Mouse (Mus musculus): ENCODE results near the gene Fbxo28.
"Not testable (repeated sequence)": the region's sequence is repeated elsewhere in the genome, so short reads cannot be mapped to it uniquely, and the experiment has no call there.

Gene Fbxo28

DNA sequence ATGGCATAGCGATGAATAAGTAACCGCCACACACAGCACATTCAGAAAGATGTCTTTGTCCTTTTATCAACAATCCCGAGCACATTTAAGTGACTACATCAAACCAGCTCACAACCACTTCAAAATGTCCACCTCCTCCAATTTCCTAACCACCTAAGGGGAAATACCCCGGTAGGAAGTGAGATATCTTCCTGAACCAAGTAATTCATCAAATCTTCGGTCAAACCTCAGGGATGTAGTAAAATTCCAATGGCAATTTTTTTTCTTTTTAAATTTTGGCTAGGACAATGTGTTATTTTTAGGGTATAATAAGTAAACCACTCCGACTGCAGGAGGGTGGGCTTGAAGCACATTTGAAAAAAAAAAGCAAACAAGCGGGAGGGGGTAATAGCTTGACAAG is 1.1 kb downstream of the Fbxo28 start:
- no peak for DNase-seq

DNA sequence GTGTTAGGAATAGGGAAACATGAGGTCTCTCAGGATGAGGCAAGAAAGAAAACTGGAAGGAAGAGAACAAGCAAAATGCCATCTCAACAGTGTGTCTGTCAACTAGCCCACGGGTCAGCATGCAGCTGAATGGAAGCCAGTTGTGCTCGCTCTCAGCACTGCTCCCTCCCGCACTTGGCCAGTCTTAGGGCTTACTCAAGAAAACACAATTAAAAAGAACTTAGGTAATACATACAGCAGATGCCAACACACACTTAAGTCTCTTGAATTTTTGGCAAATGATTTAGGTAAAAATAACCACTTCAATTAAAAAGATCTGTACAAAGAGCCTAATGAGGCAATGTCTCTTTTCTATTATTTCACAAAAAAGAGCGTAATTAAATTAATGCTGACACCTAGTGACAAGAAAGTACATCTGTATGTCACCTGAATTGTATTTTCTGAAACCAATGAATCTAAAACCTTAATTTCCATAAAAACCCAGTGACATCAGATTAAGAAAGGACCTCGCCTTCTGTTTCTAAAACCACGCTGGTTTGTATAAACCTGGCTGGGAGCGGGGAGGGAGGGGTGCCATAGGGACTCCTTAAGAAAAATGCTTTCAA is 2.4 kb downstream of the Fbxo28 start:
- DNase-seq, result no peak

- no peak for DNase-seq
Observed at GRCm38 (mm10) chr1:182333766-182334437, 7.5 kb downstream of the Fbxo28 start.

DNA sequence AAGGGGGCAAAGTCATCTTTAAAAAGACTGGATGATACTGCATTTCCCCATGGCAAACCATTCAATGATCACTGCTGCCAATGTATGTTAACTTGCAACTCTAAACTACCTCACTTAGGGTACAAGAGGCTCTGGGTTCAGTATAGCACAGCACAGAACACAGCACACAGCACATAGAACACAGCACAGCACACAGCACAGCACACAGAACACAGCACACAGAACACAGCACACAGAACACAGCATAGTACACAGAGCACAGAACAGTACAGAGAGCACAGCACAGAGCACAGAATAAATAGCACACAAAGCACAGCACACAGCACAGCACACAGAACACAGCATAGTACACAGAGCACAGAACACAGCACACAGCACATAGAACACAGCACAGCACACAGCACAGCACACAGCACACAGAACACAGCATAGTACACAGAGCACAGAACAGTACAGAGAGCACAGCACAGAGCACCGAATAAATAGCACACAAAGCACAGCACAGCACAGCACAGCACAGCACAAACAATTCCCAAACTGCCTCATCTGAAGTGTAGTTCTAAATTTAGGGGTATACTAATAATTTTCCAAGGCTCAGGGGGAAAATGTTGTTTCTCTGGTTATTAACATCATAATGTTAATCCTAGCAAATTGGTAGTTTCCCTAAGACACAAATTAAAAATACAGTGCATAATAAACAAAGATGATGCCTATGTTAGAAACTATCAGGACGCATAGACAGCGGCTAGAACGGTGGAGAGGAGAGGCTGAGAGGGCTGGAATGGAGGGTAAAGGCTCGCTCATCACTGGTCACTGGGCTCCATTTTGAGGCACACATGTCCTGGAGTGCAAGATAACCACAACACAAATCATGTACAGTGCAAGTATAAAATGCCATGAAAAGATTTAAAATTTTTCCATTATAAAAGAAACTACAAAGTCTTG is 9.1 kb downstream of the Fbxo28 start:
- no peak for DNase-seq

- no peak for DNase-seq
Observed at GRCm38 (mm10) chr1:182325919-182326318, 15.5 kb downstream of the Fbxo28 start.

DNA sequence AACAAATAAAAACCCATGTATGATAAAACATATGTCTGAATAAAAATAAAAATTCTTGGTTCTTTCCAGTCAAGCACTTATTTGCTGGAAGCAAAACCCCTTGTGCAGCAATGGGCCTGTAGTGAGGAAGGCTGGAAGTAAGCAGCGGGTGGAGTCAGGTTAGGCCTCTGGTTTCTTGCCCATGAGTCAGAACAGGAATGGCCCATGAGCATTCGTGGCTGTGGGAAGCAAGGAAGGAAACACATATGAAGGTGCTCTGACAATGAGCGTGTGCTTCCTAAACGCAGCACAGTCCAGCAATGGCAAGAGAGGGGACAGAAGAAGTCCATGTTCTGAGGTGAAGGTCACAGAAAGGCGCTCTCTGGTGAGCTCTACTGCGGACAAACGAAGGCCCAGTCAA is 16.9 kb downstream of the Fbxo28 start:
- DNase-seq, result no peak

DNA sequence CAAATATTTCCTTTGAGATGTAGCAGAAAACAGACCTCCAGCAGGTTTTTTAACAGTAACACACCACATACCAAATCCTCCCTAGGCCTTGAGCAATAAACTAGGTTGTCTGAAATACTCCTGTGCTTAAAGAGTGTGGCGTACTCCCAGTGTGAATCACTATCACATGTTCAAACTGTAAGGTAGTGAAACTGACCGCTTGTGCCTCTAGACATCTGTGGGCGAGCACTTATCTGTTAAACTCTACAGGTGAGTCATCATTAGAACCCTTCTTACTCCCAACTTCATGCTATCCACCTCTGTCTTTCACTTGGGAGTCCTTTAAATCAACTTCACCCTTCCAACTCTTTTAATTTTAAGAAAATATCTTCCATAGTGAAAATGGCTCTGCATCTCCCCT is 18.3 kb downstream of the Fbxo28 start:
- DNase-seq, result no peak

DNA sequence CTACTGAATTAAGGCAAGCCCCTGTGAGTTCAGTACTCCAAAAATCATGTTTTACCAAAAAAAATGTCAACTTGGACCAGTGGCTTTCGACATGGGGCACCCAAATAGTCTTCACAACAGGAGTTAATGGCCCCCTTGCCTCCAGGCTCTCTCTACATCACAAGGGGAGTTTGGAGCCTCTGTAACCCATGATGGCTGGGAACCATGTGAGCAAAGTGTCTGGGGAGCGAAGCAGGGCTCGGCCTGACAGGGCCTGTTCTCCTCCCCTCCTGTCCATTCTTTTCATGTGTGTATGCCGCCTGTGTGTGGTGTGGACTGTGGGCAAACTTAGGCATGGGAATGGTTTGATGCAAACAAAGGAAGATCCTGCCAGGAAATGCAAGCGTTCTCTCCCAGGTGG is 27.2 kb downstream of the Fbxo28 start:
- no peak for DNase-seq

DNA sequence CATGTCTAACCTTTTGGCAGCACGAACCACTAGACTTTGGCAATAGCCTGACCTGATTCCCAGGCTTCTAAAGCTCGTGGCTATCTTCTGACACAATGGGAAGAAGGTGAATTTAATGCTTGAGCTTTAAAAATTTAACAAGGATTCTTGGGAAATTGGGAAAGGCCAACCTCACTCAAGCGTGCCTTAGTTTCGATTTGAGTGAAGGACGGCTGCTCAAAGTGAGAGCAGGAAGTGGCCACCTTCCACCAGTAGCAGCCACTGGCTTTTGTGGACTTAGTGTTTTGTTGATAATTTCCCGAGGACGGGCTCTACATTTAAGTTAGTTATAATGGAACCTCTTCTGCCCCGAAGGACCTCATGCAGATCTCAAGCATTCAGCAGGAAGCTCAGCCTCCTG is 28.2 kb downstream of the Fbxo28 start:
- DNase-seq, result no peak

DNA sequence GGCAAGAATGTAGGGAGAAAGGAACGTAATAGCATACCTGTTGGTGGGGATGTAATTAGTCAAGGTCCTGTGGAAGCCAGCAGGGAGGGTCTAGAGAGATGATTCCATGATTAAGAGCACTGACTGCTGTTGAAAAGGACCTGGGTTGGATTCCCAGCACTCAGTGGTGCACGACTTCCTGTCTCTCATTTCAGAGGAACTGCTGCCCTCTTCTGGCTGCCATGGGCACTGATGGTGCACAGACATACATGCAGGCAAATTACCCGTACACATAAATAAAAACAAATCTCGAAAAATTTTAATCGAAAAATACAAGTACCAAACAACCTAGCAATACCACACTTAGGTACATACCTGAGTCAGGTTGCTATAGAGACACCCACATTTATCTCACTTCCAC is 30.1 kb downstream of the Fbxo28 start:
- DNase-seq, result no peak

DNA sequence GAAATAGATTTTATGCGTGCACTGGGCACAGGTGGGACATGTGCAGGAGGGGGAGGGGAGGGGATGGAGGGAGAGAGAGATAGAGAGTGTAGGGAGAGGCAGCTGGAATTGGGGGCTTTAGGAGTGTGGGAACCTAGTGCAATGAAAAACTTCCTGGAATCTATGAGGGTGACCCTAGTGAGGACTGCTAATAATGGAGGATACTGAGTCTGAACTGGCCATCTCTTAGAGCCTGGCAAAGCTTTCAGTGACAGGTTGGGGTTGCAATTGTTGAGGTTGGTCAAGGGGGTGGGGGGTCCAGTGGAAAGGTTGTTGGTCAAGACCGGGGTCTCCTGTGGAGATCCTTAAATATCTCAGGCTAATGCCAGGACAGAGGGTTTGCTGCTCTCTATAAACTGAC is 31.1 kb downstream of the Fbxo28 start:
- no peak for DNase-seq

DNA sequence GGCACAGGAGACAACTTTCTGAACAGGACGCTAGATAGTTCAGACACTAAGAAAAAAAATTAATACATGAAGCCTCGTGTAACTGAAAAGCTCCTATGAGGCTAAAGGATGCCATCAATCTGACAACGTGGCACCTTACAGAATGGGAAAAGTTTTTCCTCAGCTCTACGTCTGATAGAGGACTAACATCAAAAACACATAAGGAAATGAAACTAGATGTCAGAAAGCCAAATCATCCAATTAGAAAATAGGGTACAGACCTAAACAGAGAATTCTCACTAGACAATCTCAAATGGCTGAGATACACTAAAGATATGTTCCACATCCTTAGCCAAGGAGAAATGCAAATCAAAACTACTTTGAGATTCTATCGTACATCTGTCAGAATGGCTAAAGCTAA is 32.0 kb downstream of the Fbxo28 start:
- no peak for DNase-seq

GRCm38 (mm10) chr1:182302916-182303315 is 38.5 kb downstream of the Fbxo28 start:
- DNase-seq, result no peak

DNA sequence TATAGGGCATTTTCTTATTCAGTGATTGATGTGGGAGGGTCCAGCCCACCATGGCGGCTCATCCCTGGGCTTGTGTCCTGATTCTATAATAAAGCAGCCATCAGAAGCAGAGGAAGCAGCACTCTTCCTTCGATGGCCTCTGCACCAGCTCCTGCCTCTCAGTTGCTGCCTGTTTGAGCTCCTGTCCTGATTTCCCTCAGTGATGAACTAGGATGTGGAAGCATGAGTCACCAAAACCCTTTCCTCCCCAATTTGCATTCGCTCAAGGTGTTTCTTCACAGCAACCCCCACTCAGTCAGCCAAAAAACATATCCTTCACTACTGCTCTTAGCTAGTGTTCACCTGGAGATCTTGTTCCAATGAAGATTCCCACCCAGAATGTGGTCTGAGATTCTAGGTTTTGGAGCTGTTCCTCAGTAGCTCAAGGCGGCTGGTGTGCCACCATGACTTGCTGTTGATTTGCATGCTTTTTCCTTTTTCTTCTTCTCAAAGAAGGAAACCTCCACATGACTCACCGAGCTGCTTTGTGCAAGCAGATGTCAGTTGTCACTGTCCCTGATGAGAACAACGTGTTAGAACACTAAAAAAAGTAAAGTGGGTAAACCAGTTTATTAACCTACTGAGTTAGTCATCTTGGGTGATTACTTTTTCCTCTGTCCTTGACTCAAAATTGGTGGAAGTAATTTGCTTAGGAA is 39.1 kb downstream of the Fbxo28 start:
- no peak for DNase-seq

- no peak for DNase-seq
Observed at GRCm38 (mm10) chr1:182297821-182298220, 43.6 kb downstream of the Fbxo28 start.

DNA sequence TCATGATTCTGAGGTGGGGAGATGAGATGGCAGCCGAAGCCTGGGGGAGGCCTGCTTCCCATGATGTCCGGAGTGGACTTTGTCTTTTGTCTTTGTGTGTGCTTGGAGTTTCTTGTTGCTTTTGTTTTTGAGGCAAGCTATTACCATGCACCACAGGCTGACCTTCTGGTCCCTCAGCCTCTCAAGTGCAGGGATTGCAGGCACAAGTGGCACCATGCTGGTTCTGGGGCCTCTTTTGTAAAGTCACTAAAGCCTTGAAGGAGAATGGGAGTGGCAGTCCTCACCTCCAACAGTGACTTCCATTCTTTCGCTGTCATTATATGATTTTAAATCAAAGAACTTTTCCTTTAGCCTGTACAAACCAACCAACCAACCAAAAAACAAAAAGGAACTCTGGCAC is 44.2 kb downstream of the Fbxo28 start:
- no peak for DNase-seq

GRCm38 (mm10) chr1:182296816-182297215 is 44.6 kb downstream of the Fbxo28 start:
- no peak for DNase-seq

- DNase-seq, result no peak
Observed at GRCm38 (mm10) chr1:182296141-182296540, 45.3 kb downstream of the Fbxo28 start.

DNA sequence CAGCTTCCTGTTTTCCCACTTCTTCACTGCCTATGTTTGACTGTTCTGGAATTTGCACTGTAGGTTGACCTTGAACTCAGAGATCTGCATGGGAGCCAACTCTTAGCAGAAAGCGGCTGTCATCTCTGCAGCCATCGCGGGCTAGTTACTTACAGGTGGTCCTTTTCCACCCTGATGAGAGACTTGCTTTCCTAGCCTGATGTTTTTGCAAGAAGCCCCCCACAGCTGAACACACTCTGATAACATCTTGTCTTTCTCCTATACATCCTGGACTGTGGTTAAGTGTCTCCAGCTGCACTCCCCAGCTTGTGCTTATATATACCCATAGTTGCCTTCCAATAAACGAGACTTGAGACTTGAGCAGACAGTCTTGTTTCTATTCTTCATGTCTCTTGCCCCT is 49.1 kb downstream of the Fbxo28 start:
- DNase-seq, result no peak

- DNase-seq, result not testable (repeated sequence)
Observed at GRCm38 (mm10) chr1:182290741-182291140, 50.7 kb downstream of the Fbxo28 start.

DNA sequence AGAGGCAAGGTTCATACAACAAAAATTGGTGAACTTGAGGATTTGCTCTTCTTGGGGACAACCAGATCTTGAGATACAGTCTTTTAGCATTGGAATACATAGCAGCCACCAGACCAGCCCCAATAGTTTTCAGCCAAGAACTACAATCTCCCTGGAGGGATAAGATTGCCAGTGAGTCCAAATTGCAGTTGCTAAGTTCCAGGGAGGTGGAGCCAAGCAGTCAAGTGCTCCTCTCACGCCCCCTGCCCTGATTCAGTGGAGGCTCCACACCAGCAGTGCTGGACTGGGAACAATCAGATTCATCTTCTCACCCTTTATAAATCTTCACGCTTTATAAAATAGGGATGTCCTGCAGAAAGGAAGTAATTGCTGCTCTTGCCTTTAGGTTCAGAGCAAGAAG is 51.6 kb downstream of the Fbxo28 start:
- DNase-seq, result no peak

- DNase-seq, result no peak
Observed at GRCm38 (mm10) chr1:182288601-182289000, 52.8 kb downstream of the Fbxo28 start.

GRCm38 (mm10) chr1:182287781-182288180 is 53.6 kb downstream of the Fbxo28 start:
- DNase-seq, result no peak
